Mouse (Mus musculus) gonadal fat pad, adult 2 months (tissue): ENCODE measurements around the gene Impg1. TPM values are rescaled to one million over a fixed set of nuclear protein-coding genes. Genes with fewer than 3 reads are reported as not detected.

Experiments used
- DNase-seq: peaks from one replicate; pipeline ENCODE4 v3.0.0-alpha.2; 2012; ENCODE audit warnings: low read depth
- polyA plus RNA-seq: library from polyadenylated mRNA; depleted of rRNA; stranded (reverse); fragments of >200 nt; gene quantifications from 2 replicates; pipeline ENCODE4 v1.2.3, GENCODE M21; 2012; rRNA removed

Gene Impg1
- 0.04 TPM in 1 of 2 replicates, not detected in the other for polyA plus RNA-seq

DNA sequence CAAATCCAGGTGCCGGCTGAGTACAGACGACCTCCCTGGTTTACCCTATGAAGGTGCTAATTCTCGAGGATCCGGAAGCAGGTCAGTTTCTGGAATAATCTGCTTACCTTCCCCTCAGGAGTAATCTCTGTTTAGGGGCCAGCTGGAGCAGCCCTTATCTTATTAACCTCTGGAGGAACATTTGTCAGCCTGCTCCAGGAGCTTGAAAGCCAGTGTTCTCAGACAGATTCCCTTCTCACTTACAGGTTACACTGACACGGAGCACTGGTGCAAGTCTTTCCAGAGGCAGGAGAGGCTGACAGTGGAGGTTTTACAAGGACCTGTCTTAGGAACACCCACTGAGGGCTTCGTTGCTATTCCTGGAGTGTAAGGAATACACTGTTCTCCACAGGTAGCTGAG, at the start of gene Impg1:
TSS of gene Impg1 (minus strand) at position 101 of the 400 bp plus-strand sequence.
- no peak for DNase-seq

DNA sequence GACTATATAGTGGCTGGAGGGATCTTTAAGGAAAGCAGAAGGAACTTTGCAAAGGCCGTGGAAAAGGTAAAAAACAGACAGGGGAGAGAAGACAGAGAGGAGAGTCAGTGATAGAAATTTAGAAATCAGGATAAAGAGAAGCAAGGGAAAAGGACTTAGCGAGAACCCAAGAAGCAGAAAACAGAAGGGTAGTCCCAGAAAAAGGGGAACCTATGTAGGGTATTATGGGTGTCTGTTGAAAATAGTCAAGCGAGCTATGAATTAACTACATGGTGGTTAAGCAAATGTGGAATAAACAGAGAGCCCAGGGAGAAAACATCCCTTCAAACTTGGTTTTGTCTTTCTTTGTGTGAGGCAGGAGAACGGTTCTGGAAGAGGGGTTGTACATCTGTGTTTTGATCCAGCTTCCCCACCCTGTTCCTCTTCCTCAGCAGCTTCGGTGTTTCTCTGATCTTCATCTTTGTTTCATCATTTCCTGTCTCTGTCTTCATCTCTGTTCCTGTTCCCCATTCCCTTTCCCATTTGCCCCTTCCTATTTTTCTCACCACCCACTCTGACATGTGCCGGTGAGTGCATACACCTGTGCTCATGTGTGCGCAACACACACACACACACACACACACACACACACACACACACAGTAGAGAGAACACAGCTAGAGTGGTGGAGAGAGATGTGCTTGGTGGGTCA, 44.3 kb upstream of the Impg1 start:
- no peak for DNase-seq

DNA sequence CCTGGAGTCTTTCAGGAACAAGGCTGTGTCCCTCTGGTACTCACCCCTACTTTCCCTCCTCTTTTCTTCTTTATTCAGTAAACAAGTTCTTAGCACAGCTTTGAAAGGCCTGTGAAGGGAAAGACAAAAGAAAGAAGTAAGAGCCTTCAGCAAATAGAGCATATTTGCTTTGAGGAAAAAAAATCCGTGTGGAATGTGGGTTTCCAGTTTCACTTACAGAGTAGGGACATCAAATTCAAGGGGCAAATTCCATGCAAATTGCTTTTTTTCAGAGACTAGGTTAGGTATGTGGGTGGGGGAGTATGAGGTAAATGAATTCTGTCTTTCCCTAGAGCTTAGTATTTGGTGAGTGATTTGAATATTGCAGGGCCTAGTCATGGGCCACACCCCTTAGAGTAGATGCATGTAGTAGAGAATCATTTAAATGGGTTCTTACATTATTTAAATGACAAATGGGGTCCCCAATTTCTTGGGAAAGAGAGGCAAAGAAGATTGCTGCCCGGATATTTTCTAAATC, 39.3 kb upstream of the Impg1 start:
- DNase-seq, result no peak

DNA sequence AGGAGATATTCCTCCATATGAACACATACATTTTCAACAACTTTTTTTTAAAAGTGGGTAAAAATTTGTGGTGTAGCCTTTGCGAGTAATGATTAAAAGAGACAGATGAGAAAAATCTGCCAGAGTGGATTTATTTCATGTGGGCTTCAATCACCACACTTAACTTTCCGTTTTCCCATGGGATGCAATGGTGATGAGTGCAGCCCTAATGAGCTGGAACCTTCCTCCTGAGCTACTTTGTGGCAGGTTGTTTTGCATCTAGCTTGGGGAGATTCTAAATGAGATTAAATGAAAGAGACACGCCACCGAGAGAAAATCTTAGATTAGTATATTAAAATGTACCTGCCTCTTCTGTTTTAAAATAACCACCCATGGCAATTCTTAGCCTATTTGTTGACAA, 26.3 kb upstream of the Impg1 start:
- no peak for DNase-seq

DNA sequence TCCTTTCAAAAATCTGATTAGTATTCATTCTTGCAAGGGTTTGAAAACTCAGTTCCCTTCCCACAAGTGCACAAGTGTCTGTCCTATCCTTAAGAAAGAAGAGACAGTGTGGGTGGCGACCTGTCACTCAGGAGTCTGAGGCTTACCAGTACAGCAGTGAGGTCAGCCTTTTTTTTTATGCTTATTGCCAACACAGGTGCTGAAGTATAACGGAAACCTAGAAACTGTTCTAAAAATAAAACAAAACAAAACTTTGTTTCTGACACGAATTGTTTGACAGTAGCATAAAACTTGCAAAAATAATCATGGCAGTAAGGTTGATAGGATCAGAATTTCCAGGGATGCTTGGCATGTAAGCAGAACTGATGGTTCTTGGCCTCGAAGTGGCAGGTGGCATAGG, 4.9 kb downstream of the Impg1 start:
- DNase-seq, result no peak

DNA sequence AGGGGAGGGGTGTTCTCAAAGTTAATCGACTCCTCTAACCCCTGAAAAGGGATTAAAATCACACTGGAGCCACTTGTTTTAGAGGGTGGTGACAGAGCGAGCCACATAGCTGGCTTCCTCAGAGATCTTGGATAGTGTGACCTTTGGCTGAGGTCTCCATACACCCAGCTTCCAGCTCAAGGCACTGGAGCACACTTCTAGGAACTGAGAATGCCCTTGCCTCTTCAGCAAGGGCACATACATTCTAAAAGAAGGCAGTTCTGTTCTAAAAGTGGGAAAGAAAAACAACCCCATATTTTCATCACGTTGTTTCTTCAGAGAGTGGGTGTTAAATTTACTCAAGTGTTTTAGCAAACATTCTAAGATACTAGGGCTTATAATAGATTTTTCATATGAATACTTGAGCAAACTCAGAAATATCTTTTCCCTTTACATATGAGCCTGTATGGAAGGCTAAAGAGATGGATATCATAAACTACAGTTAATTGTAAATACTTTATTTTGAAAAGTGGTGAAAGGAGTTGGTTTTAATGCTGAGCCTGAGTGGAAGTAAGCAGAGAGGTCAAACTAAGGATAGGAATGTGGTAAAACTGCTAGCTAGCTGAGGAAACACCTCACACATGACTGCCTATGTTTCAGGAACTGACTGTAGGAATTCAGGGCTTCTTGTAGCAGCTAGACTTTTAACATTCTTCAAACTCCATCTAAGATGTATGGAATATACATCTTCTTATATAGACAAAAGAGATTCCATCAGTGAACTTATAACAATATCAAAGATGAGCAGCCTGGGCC, 14.6 kb downstream of the Impg1 start:
- DNase-seq, result no peak

DNA sequence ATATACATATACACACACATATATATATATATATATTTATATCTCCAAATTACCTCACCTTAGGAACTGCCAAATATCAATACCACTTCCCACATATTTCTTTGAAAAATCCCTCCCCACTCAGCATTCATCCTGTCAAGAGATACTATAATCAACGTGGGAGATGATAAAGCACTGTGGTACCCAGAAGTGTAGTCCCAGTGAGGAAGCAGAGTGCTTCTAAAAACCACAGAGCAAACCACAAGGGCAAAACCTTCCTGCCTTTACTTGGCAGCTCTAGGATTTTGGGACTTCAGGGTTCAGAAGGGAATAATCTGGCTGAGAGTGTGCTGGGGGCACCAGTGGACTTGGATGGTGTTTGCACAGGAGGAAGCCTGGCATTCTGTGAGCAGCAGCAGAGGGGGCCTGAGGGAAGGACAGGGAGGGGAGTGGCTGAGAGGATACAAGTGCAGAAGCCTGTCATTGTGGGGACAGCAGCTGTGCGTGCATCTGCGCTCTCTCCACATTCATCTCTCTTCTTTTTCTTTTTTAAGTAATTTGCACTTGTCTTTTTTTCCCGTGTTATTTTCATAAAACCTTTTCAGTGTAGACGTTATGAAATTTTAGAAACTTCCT, 24.1 kb downstream of the Impg1 start:
- DNase-seq, result no peak

DNA sequence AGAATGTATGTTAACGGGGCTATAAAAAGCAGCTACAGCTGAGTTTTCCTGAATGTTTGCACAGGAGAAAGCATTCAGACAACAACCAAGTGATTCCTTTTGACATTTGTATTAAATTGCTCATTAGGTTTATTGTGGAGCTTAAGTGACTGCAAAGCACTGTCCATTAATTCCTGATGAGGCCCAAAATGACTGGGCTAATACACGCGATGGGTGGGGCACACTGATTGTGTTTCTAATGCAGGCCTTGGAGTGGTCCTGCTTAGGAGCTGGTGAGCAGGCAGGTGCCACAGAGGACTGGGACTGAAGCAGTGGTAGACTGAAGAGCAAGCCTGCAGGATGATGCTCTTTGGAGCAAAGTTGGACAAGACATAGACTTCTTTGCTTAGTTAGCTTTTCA, 73.9 kb downstream of the Impg1 start:
- DNase-seq, result no peak

DNA sequence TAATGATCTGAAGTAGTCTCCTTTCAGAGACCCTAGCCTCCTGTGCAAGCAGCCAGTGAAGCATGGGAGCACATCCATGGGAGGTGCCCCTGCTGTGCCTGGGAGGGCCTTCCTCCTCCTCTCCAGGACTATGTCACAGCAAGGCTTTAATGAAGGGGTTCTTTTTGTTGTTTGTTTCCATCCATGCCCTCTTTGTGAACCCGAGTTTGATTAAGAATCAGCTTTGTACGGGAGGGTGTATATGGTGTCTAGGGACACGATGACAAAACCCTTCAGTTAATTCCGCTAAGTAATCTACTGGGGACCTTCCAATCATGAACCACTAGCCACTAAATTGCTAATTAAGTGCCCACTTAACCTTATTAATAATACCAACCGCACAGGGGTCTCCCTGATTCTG, 74.3 kb downstream of the Impg1 start:
- no peak for DNase-seq

DNA sequence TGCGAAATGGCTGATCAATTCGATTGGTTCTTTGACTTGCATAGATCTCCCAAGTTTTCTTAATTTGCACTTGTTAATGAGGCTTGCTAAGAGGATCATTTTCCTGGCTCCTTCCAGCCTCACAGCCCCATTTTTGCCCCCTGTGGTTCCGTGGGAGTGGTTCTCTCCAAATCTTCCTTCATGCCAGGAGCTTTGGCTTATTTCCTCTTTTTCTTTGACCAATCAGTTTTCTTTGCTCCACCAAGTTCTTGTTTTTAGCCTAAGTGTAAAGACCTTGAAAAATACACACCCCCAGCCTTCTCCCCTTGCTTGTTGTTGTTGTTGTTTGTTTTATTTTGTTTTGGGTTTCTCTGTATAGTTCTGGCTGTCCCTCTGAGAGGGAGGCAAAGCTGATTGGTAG, 77.4 kb downstream of the Impg1 start:
- no peak for DNase-seq

DNA sequence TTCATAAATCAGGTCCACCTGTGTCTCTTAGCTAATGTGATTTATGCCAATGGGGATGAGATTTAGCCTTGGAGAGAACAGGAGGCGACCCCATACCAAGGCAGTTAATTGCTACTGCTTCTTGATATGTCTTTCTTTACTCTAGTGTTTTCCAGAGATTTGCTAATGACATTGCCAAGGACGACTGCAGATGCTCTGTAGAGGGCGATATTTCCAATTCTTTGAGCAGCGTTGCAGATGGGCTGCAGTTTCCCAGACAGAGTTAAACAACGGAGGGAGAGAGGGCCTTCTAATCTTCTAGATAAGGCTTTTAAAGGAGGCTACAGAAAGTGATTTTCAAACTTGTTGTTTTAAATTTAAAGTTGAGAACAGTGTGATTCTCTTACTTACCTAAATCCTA, 78.8 kb downstream of the Impg1 start:
- no peak for DNase-seq

DNA sequence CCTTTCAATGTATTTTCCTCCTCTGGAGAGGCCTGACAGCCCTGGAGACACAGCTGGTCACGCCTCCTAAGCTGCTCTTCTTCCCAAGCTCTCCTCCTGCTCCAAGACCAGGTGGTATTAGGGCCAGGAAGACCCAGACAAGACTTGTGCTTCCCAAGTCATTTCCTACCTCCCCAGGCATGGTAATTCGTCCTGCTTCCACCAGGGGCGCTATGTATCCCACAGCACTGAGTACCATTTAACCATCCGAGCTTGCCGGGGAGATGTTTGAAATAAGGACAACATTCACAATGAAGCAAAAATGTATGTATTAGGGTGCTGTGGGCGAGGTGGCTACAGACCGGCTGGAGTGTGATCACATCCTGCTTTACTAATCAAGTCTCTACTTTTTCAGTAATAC, 79.3 kb downstream of the Impg1 start:
- DNase-seq, result no peak

DNA sequence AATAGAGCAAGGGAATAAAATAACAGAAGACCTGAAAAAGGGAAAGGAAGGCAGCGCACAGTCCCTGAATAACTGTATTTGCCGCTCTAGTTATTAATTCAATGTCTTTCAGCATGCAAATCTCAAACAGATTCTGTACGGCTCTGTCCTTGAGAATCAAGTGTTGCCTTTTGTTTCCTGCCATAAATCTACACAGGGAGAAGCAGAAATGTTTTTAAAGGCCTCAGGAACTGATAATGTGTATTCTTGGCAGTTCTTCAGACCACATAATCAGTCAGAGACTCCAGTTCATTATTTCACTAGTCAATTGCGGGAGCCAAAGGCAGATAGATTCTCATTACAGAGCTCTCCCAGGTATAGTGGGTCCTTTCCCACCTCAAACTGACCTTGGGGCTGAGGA, 82.6 kb downstream of the Impg1 start:
- no peak for DNase-seq

DNA sequence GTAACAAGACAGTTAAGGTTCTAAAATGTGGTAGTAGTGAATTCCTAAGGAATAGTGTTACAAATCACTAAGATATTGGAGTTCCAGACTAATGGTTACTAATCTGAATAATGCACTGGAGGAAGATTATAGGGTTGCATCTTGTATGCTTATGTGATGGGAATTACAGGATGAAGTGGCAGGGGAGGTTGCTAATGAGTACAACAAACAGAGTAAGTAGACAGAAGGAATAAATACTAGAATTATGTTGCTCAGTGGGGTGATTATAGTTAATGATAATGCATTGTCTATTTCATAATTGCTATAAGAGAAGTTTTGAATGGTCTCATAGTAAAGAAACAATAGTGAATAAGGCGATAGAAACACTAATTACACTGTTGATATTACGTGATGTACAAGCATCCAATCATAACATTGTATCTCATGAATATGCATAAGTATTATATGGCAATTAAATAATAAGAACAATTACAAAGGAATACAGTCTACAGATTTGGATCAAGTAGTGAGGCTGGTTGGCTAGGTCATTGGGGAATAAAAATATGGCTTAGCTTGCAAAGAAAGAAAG, 85.1 kb downstream of the Impg1 start:
- no peak for DNase-seq

DNA sequence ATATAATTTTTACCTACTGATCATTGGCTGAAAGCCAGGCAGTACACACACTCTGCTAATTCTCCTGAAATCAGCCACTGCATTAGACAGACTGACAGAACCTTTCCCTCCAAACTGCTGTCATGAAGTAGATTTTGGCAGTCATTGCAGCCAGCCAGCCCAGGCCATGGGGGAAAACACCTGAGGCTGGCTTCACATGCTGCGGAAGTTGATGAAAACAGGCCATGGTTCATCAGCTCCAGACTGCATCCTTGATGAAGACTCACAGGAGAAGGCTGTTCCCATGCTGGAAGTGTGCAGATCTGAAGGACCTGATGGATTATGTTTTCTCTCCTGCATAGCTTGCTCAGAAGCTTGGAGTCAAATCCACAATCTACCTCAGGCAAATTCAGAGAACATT, 91.2 kb downstream of the Impg1 start:
- DNase-seq, result no peak

DNA sequence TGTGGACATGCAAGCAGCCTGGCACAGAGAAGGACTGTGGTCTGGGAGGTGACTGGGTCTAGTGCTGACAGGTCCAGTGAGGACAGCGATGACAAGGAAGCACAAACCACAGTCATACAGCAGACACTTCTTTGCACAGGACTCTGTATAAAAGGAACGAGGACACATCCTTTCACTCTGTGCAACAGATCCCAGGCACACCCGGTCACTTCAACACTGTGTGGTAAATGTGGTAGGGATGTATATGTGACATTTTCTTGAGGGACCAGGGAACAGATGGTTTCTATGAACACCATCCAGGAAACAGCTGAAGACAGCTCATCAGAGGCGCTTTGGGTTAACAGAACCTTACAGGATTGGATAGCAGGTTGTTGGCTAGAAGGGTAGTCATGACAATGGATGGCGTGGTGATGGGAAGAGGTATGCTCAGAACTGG, 92.0 kb downstream of the Impg1 start:
- no peak for DNase-seq

DNA sequence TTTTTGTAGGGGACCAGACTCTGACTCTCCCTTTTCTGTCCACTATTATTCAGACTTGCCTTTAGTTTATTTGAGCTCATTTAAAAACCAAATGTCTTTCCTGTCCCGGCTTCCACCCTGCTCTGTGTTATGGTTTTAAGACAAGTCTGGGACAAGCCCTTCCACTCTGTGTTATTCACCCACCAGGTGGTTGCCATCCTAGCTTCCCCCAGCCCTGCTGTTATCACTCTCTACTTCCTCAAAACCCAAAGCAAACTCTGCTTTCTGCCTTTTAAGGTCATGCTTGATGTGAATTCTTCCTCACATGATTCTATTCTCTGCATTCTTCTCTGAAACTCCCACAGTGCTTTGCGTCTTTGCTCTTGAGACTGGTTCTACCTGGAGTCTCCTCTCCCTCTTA, 96.6 kb downstream of the Impg1 start:
- DNase-seq, result no peak

DNA sequence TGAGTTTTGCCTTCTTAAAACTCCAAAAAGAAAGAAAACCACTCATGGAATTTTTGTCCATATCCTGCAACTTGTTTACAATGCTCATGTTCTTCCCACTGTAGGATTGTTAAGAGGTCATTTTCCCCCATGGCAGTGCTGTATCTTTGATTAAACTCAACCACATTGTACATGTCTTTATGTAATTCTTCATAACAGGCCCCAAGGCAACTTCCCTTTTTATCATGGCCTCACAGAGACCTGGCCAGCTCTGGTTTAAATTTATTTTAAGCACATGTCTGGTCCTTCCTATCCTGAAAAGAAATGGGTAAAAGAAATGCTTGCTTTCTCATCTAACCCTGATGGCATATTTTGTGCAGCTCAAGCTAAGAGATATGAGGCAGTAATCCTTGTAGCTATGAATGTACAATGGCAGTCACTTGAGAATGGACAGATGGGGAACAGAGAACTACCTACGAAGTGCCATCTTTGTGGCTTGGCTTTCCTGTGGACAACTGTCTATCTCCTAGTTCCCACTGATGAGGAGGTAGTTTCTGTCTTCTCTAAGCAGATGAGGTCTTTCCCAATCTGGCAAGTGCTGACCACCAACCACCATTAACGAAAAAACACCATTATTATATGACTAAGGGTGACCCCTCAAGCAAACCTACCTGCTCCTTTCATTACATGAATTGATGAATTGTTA, 97.6 kb downstream of the Impg1 start:
- no peak for DNase-seq

DNA sequence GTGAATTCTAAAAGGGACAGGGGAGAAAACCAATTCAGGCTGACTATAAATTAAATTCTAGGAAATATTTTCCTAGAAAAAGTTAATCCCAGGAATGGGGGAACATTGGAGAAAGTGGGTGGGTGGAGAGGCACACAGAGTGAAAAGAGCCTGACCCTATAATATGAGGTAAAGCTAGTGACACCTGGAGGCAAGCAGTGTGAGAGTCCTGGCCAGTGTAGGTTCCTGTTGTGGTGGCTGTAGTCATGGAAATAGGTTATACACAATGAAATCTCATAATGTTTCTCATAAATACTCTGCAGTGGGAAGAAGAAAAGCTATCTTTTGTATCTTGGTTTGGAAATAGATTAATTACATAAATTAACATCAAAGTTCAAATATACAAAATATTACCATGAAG, 105.2 kb downstream of the Impg1 start:
- DNase-seq, result no peak

DNA sequence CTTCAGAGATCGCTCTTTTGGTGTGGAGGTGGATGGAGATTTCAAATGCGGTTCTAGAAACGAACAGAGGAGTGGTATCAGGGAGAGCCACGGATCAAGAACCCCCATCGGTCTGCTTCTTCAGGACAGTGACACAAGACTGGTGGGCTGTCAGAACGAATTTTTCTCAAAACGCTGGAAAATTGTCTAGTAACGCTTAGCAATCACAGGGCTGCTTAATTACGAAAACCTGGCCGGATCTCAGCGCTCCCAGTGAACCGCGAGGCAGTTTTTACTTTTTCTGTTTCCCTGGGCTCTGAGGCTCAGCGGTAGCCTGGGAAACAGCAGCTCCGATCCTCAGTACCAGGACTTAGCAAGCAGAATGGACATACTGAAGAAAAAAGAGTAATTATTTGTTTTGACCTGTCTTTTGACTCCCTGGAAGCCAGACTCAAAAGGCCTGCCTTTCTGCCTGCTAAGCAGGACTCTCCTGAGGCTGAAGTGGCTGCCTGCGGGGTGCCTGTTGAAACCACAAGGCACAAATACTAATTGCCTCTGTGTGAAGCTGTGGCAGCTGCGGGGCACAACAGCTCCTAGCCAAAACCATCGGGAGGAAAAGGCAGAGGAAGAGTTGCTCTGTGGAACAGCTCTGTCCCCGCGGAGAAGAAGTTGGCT, 113.5 kb downstream of the Impg1 start:
- no peak for DNase-seq

DNA sequence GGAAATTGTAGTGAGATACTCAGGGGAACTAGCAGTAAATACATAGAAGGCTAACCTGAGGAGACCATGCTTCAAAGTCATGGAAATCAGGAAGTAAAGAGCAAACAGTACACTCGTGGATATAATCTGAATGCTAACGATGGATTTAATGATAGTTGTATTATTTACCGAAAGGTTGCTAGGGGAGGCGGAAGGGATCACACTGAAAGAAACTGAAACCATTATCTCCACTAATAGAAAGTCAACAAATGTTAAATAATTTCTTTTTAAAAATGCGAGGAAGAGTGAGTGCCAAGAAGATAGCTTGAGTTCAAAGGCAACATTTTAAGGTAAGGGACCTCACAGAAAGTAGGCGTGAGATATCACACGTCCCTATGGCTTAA, 114.0 kb downstream of the Impg1 start:
- no peak for DNase-seq
